Mouse (Mus musculus): ENCODE results near the gene Kcnd1. TPM values are rescaled to one million over a fixed set of nuclear protein-coding genes. Genes with fewer than 3 reads are reported as not detected.
"Not testable (repeated sequence)": the region's sequence is repeated elsewhere in the genome, so short reads cannot be mapped to it uniquely, and the experiment has no call there.

Kcnd1 gene
- polyA plus RNA-seq, 1 experiment from 2014 or later, result 2.2 TPM

DNA sequence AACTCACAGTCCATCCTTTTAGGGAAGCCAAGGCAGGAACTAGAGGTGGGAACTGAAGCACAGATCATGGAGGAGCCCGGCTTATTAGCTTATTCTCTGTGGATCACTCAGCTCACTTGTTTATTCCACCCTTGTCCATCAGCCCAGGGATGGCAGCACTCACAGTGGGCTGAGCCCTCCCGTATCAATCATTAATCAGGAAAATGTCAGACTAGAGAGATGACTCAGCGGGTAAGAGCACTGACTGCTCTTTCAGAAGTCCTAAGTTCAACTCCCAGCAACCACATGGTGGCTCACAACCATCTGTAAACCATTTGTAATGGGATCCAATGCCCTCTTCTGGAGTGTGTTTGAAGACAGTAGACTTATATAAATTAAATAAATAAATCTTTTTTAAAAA, 24.8 kb upstream of the Kcnd1 start:
- Histone ChIP-seq H3K27me3 (ENCODE audit: insufficient read depth, poor library complexity, severe bottlenecking) (no peaks in the 10 kb centered on the region), H3K9me3 (no peaks in the 10 kb centered on the region; the same call in 1 of the 2 replicates), H3K27ac (no peak overlapping the region), H3K4me3 (no peak overlapping the region), H3K36me3 (peaks cover 37% of the 10 kb centered on the region), H3K4me1 (replicated peaks) (no peaks in the 10 kb centered on the region)
- no peak for DNase-seq (ENCODE audit: low spot score)
- WGBS, result 83% methylated on average over 3 of the region's 3 CpGs

DNA sequence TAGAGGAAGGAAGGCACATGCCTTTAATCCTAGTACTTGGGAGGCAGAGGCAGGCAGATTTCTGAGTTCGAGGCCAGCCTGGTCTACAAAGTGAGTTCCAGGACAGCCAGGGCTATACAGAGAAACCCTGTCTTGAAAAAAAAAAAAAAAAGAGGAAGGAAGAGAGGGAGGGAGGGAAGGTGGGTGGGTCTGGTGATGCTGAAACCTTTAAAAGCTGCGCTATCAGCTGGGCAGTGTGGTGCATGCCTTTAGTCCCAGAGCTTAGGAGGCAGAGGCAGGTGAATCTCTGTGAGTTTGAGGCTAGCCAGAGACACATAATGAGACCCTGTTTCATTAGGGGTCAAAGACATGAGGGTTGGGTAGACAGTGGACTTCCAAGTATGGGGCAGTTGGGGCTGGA, 19.9 kb upstream of the Kcnd1 start:
- H3K4me3 ChIP-seq; H3K27me3 ChIP-seq (ENCODE audit: insufficient read depth, poor library complexity, severe bottlenecking); H3K4me1 ChIP-seq (replicated peaks); DNase-seq (ENCODE audit: low spot score); H3K9me3 ChIP-seq; H3K27ac ChIP-seq: not testable (repeated sequence)
- WGBS, result 90% methylated on average over 2 of the region's 2 CpGs
- peaks cover 70% of the 10 kb centered on the region for H3K36me3 ChIP-seq

DNA sequence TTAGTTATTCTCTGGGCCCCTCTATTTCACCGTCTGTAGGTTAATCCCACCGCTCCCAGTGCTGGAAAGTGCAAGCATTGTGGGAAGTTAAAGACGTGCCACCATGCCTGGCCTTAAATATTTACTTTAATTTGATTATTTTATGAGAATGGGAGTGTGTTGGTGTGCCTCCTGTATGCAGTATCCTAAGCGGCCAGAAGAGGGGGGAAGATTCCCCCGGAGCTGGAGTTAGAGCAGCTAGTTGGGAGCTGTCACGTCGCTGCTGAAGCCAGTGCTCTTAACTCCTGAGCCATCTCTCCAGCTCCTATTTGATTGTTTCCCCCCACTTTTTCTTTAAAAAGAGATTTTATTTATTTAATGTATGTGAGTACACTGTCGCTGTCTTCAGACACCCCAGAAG, 7.1 kb upstream of the Kcnd1 start:
- WGBS, result 53% methylated on average over 8 of the region's 8 CpGs
- peaks cover 89% of the 10 kb centered on the region for H3K36me3 ChIP-seq
- H3K27ac ChIP-seq; H3K4me1 ChIP-seq (replicated peaks); DNase-seq (ENCODE audit: low spot score); H3K27me3 ChIP-seq (ENCODE audit: insufficient read depth, poor library complexity, severe bottlenecking); H3K9me3 ChIP-seq; H3K4me3 ChIP-seq: not testable (repeated sequence)

DNA sequence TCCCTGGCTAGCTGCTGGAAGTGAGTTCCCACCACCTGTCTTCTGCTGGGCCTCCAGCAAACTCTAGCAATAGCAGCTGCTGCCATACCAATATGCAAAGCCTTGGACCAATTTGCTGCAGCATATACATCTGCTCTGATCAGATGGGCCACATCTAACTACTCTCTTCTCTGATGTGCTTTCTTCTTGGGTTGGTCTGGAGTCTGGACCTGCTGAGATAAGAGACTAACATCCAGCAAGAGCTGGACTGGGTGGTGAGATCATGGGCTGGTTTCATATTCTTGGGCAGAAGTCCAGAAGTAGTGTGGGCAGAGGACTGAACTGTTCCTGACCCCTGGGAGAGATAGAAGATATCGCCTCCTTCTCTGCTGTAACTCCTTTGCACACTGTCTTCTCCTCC, 15.1 kb downstream of the Kcnd1 start:
- no peak overlapping the region for H3K27ac ChIP-seq
- H3K4me1 ChIP-seq (replicated peaks), result no peaks in the 10 kb centered on the region
- no peaks in the 10 kb centered on the region for H3K27me3 ChIP-seq (ENCODE audit: insufficient read depth, poor library complexity, severe bottlenecking)
- DNase-seq (ENCODE audit: low spot score), result no peak
- peaks cover 4% of the 10 kb centered on the region for H3K9me3 ChIP-seq
- no peaks in the 10 kb centered on the region for H3K36me3 ChIP-seq
- 74% methylated on average over 1 of the region's 1 CpGs for WGBS
- H3K4me3 ChIP-seq, result no peak overlapping the region

DNA sequence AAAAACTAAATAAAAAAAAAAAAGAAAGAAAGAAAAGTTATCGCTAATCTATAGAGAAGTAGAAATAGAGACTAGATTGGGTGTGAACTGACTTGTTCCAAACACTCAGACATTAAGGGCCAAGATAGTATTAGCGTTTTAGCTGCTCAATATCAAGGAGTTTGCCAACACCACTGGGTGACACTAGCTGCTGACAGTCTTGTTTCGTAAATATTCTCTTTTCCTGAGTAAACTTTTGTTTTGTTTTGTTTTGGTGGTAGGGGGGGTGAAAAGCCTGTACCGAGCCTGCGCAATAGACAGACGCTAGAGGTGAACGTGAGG, 18.7 kb downstream of the Kcnd1 start:
- peak overlapping the region; percentile 53; the same call in 1 of the 2 replicates for H3K27ac ChIP-seq
- H3K4me3 ChIP-seq, result peak overlapping the region; percentile 82
- DNase-seq (ENCODE audit: low spot score), result no peak
- no peaks in the 10 kb centered on the region for H3K27me3 ChIP-seq (ENCODE audit: insufficient read depth, poor library complexity, severe bottlenecking)
- 12% methylated on average over 7 of the region's 7 CpGs for WGBS
- peaks cover 5% of the 10 kb centered on the region for H3K36me3 ChIP-seq
- H3K9me3 ChIP-seq, result peaks cover 8% of the 10 kb centered on the region
- peaks cover 15% of the 10 kb centered on the region for H3K4me1 ChIP-seq (replicated peaks)

DNA sequence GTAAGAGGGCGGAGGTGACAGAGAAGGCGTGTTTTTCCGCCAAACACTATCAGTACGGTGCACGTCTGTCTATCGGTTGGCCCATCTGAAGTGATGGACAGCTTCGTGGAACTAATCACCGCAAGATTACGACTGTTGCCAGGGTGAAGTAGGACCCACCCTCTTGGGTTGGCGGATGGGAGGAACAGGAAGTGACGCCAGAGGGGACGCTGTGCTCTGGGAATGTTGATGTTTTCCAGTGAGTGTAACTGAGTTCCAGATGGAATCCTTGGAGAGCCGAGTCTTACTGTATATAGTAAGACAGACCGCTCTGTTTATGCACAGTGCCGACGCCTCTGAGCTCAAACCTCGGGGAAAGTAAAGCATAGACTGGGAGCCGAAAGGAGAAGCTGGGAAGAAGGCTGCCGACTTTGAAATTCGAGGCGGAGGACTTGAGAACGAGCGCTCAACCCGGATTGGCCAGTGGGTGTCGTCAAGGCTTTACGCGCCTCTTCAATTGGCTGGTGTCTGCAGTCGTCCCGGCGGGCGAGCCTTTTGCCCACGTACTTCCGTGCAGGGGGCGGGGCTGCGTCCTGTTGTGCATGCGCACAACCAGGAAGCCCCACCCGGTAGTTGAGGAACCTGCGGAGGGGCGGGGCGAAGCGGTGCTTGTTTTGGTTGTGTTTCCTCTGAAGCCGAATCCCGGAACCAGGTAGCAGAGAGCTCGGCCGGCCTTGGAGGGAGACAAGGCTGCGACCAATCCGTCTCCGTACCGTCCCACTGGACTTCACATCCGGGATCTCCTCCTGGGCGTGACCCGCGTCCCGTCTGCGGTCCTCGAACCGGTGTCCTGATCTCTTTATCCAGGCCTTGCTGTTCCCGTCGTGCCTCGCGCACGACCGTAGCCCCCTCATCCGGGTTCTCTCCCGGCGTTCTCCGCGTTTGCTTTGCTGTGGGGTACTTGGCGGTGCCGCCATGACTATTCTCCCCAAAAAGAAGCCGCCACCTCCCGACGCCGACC, 19.4 kb downstream of the Kcnd1 start, which contains the start of gene Otud5:
Otud5 (plus strand) TSS at position 202 of the 1,000 bp plus-strand sequence.
- H3K4me1 ChIP-seq (replicated peaks), result peaks cover 15% of the 10 kb centered on the region
- peak within 1 kb of the TSS; percentile 88 for H3K27ac ChIP-seq
- H3K9me3 ChIP-seq, result peaks cover 8% of the 10 kb centered on the region
- 18% methylated on average over 74 of the region's 74 CpGs for WGBS
- H3K27me3 ChIP-seq (ENCODE audit: insufficient read depth, poor library complexity, severe bottlenecking), result no peaks in the 10 kb centered on the region
- peaks cover 5% of the 10 kb centered on the region for H3K36me3 ChIP-seq
- DNase-seq (ENCODE audit: low spot score), result peak; percentile 94
- peak within 1 kb of the TSS; percentile 82 for H3K4me3 ChIP-seq

DNA sequence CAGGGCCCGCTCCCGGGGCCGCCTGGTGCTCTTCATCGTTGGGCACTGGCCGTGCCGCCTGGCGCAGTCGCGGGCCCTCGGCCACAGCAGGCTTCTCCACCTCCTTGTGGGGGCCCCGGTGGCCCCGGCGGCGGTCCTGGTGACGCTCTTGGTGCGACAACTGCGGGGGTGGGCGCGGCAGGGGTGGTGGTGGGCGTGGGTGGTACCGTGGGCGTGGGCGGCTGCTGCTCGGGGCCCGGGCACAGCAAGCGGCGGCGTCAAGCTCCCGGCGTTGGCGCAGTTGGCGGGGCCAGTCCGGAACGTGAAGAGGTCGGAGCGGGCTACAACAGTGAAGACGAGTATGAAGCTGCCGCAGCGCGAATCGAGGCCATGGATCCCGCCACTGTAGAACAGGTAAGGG, 20.2 kb downstream of the Kcnd1 start:
- DNase-seq (ENCODE audit: low spot score), result peak; percentile 7
- Histone ChIP-seq H3K4me1 (replicated peaks) (peaks cover 15% of the 10 kb centered on the region), H3K36me3 (peaks cover 5% of the 10 kb centered on the region), H3K9me3 (peaks cover 8% of the 10 kb centered on the region), H3K27me3 (ENCODE audit: insufficient read depth, poor library complexity, severe bottlenecking) (no peaks in the 10 kb centered on the region), H3K4me3 (peak overlapping the region; percentile 82), H3K27ac (peak overlapping the region; percentile 88)
- WGBS, result 30% methylated on average over 42 of the region's 42 CpGs

DNA sequence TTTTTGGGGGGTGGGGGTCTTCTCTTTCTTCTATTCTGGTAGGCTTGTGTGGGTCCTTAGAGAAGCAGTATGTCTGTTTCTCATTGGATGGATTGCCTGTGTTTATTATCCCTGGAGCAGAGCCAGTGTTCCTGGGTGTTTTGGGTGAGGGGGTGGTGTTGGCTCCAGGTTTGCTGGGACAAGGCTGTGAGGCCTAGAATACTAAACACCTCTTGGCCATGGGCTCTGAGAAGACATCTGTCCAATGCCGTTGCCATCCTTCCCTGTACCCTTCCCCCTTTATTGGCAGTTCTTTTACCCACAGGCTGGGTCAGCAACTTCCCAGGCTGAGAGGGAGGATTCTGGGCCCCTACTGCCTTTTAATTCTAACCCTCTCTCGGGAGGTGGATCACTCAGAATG, 25.8 kb downstream of the Kcnd1 start:
- Histone ChIP-seq H3K27me3 (ENCODE audit: insufficient read depth, poor library complexity, severe bottlenecking) (no peaks in the 10 kb centered on the region), H3K4me1 (replicated peaks) (peaks cover 12% of the 10 kb centered on the region), H3K4me3 (no peak overlapping the region), H3K27ac (no peak overlapping the region), H3K36me3 (peaks cover 29% of the 10 kb centered on the region), H3K9me3 (no peaks in the 10 kb centered on the region)
- WGBS, result 76% methylated on average over 2 of the region's 2 CpGs
- DNase-seq (ENCODE audit: low spot score), result no peak

DNA sequence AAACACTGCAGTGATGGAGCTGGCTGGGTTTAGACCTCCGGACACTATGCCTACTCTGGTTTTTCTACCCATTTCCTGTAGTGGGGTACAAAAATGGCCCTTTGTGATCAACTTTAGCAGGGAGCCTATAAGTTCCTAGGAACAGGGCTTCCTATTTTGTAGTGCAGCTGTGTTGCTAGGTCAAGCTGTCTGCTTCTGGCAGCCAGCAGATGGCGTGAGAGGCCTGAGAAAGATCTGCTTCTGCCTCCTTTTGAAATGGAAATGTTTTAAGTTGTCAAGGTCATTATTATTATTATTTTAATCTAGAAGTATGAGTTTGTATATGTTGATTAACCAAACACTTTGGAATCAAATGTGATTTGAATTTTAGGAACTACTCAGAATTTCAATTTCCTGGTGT, 32.5 kb downstream of the Kcnd1 start:
- H3K4me3 ChIP-seq, result no peak overlapping the region
- DNase-seq (ENCODE audit: low spot score), result no peak
- H3K4me1 ChIP-seq (replicated peaks), result no peaks in the 10 kb centered on the region
- H3K36me3 ChIP-seq, result peaks cover 51% of the 10 kb centered on the region
- no peaks in the 10 kb centered on the region for H3K27me3 ChIP-seq (ENCODE audit: insufficient read depth, poor library complexity, severe bottlenecking)
- 56% methylated on average over 2 of the region's 2 CpGs for WGBS
- no peak overlapping the region for H3K27ac ChIP-seq
- no peaks in the 10 kb centered on the region for H3K9me3 ChIP-seq

DNA sequence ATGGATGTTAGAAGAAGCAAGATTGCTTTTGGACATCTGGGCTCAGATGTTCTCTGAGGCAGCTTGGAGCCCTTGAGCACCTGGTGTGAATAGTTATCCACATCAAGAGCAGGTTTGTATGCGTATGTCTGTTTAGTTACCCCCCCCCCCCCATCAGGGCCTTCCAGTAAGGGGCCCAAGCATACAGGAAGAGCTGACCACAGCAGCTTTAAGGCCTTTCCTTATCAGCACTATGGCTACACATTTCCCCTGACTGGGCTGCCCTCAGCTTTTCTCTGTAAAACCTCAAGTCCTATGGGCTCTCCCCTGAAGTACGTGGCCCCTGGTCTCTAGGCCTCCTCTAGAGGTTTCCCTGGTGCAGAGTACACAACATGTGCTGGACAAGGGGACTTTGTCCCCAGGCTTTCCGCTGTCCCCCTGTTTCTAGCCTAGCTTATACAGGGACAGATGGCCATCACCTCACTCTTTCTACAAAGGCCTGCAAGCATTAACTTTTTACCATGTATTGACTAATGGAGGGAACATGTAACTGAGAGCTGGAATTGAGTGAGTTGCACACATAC, 37.2 kb downstream of the Kcnd1 start:
- Histone ChIP-seq H3K27me3 (ENCODE audit: insufficient read depth, poor library complexity, severe bottlenecking) (no peaks in the 10 kb centered on the region), H3K36me3 (peaks cover 34% of the 10 kb centered on the region), H3K4me3 (no peak overlapping the region), H3K9me3 (no peaks in the 10 kb centered on the region), H3K4me1 (replicated peaks) (no peaks in the 10 kb centered on the region), H3K27ac (no peak overlapping the region)
- 84% methylated on average over 3 of the region's 3 CpGs for WGBS
- DNase-seq (ENCODE audit: low spot score), result no peak

DNA sequence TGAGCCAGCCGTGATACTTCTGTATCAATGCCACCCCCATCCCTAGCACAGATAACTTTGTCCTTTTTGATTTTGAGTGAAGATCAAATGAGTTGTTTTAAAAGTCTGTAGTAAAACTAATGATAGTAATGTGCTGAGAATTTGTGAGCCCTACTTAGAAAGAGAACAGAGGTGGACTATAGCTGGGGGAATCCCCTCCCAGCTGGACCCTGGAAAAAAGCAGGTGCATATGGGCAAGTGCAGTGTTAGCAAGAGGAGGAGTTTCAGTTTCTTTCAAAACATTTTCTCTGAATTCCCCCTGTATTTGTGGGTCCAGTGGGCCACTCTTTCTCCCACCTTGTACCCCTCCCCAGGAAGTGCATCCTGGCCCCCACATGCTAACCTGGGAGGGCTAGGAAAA, 41.1 kb downstream of the Kcnd1 start:
- Histone ChIP-seq H3K9me3 (no peaks in the 10 kb centered on the region), H3K36me3 (peaks cover 26% of the 10 kb centered on the region), H3K4me3 (no peak overlapping the region), H3K4me1 (replicated peaks) (no peaks in the 10 kb centered on the region), H3K27ac (no peak overlapping the region), H3K27me3 (ENCODE audit: insufficient read depth, poor library complexity, severe bottlenecking) (no peaks in the 10 kb centered on the region)
- no peak for DNase-seq (ENCODE audit: low spot score)
- WGBS, result 86% methylated on average over 1 of the region's 1 CpGs

DNA sequence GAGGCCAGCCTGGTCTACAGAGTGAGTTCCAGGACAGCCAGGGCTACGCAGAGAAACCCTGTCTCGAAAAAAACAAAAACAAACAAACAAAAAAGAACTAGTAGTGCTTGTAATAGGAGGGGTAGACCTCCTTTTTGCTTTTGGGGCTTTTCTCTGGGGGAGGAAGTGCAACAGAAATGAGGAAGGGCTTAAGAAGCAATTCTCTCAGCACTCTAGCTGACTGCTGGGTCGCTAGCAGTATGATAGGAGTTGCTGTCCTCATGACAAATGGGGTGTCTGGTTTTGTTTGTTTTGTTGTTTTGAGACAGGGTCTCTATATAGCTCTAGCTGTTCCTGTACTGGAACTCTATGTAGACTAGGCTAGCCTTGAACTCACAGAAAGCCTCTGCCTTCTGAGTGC, 42.5 kb downstream of the Kcnd1 start:
- Histone ChIP-seq H3K27ac (no peak overlapping the region), H3K4me1 (replicated peaks) (no peaks in the 10 kb centered on the region)
- WGBS, result 73% methylated on average over 3 of the region's 3 CpGs

DNA sequence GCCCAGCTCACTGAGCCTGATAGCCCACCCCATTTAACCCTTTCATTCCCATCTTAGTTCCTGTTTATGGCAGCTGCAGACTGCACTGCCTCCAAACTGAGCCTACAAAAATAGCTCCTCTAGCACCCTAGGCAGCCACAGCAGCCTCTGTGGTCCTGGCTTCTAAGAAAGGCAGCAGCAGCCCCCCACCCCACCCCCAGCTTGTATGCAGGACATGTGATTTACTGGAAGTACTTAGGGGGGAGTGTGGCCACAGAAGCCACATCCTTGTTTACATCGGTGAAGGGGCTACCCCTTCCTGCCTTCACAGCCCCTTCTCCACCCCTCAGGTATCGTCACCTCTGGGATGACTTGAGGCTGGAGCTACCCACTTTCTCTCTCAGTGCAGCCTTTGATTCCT, 43.3 kb downstream of the Kcnd1 start:
- H3K4me1 ChIP-seq (replicated peaks), result no peaks in the 10 kb centered on the region
- no peaks in the 10 kb centered on the region for H3K9me3 ChIP-seq
- 82% methylated on average over 2 of the region's 2 CpGs for WGBS
- H3K27me3 ChIP-seq (ENCODE audit: insufficient read depth, poor library complexity, severe bottlenecking), result no peaks in the 10 kb centered on the region
- no peak overlapping the region for H3K4me3 ChIP-seq
- no peak for DNase-seq (ENCODE audit: low spot score)
- peaks cover 18% of the 10 kb centered on the region for H3K36me3 ChIP-seq
- H3K27ac ChIP-seq, result no peak overlapping the region

More for the DNA sequence above, 42.5 kb downstream of the Kcnd1 start:
- no peaks in the 10 kb centered on the region for H3K9me3 ChIP-seq
- H3K4me3 ChIP-seq, result no peak overlapping the region
- H3K27me3 ChIP-seq (ENCODE audit: insufficient read depth, poor library complexity, severe bottlenecking), result no peaks in the 10 kb centered on the region
- DNase-seq (ENCODE audit: low spot score), result no peak
- peaks cover 19% of the 10 kb centered on the region for H3K36me3 ChIP-seq
